Mouse (Mus musculus): Measurements from ENCODE around the gene Lrrc3. TPM values are rescaled to one million over a fixed set of nuclear protein-coding genes. Genes with fewer than 3 reads are reported as not detected.
A peak's percentile ranks its signal among the peaks of the same experiment; 100 is the strongest.

The Lrrc3 gene
- polyA plus RNA-seq, 1 experiment from 2014 or later = 2.4 TPM

DNA sequence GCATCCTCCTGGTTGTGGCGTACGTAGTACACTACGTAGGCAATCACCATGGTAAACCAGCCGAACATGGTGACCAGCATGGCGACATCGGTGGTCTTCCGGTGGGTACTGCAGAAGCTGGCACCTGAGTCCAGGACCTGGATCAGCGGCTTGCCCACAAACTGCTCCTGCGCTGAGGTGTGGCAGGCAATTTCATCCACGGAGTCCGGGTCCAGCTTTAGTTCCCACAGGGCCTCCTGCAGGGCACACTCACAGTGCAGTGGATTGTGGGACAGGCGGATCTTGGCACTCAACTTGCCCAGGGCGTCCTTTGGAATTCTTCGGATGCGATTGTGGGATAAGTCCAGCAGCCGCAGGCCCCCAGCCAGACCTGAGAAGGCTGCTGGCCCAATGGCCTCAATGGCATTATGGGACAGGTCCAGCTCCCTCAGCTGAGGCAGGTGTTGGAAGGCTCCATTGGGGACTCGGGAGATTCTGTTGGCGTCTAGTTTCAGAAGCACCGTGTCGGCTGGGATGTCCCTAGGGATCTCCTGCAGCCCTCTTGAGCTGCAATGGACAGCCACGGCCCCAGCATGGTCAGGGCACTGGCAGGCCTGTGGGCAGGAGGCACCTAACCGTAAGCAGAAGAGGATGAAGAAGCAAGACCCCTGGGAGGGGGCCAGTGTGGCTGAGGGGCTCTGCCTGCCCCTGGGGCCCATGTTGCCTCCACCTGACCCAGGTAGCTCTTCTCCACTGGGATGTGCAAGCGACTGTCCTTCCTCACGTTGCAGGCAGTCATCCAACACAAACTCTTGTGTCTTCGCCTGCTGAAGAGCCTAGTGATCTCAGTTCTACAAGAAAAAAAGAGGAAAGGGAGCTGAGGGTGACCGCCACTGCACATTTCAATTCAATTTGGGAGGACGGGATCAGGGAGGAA lies 1.2 kb downstream of the Lrrc3 start:
- DNase-seq (ENCODE audit: extremely low spot score, low spot score) = no peak
- Histone ChIP-seq H3K27ac (no peak overlapping the region), H3K27me3 (ENCODE audit: poor library complexity, severe bottlenecking) (peaks cover 18% of the 10 kb centered on the region), H3K4me1 (peaks cover 24% of the 10 kb centered on the region), H3K9me3 (no peaks in the 10 kb centered on the region), H3K4me3 (peak overlapping the region; percentile 73), H3K36me3 (replicated peaks) (no peaks in the 10 kb centered on the region)
- WGBS = 90% methylated on average over 27 of the region's 27 CpGs

DNA sequence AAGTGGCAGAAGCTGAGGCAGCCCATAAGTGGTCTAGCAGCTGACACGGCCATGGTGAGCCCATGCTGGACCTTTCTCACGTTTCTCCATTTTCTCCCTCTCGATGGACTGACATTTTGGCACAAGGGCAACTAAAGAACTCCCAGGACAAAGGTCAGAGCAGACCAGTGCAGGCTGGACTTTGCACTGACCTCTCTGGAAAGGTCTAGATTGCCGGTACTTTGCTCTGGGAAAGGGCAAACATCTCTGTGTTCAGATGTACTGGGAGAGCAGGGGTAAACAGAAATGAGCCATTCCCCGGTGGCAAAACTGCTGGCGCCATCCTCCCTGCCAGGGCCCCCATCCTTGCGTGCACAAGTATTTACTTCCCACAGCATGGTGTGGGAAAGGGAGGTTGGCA lies 2.2 kb downstream of the Lrrc3 start:
- WGBS = 86% methylated on average over 7 of the region's 7 CpGs
- no peaks in the 10 kb centered on the region for H3K9me3 ChIP-seq
- no peak for DNase-seq (ENCODE audit: extremely low spot score, low spot score)
- H3K27me3 ChIP-seq (ENCODE audit: poor library complexity, severe bottlenecking) = peaks cover 18% of the 10 kb centered on the region
- no peak overlapping the region for H3K4me3 ChIP-seq
- H3K36me3 ChIP-seq (replicated peaks) = no peaks in the 10 kb centered on the region
- no peak overlapping the region for H3K27ac ChIP-seq
- peaks cover 32% of the 10 kb centered on the region for H3K4me1 ChIP-seq

DNA sequence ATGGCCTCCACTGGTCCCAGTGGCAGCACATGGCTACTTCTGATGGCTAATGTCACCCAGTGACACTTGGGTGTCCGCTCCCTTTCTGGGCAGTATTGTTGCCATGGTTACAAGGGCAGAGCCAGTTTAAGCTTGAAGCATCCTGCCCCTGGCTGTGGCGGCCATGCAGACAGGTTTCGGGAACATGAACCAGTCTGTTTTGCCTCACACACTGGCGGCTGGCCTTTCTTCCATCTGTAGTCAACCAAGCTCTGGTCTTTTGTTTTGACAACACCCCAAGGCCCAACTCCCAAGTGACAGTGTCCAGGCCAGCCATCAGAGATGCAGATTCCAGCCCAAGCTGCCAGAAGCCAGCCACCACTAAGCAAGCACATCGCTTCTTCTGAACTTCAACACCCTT lies 6.8 kb downstream of the Lrrc3 start:
- 70% methylated on average over 5 of the region's 5 CpGs for WGBS
- no peaks in the 10 kb centered on the region for H3K9me3 ChIP-seq
- H3K27ac ChIP-seq = no peak overlapping the region
- H3K4me1 ChIP-seq = peaks cover 8% of the 10 kb centered on the region; the same call in 1 of the 2 replicates
- H3K27me3 ChIP-seq (ENCODE audit: poor library complexity, severe bottlenecking) = peaks cover 3% of the 10 kb centered on the region
- no peak for DNase-seq (ENCODE audit: extremely low spot score, low spot score)
- no peak overlapping the region for H3K4me3 ChIP-seq
- no peaks in the 10 kb centered on the region for H3K36me3 ChIP-seq (replicated peaks)

DNA sequence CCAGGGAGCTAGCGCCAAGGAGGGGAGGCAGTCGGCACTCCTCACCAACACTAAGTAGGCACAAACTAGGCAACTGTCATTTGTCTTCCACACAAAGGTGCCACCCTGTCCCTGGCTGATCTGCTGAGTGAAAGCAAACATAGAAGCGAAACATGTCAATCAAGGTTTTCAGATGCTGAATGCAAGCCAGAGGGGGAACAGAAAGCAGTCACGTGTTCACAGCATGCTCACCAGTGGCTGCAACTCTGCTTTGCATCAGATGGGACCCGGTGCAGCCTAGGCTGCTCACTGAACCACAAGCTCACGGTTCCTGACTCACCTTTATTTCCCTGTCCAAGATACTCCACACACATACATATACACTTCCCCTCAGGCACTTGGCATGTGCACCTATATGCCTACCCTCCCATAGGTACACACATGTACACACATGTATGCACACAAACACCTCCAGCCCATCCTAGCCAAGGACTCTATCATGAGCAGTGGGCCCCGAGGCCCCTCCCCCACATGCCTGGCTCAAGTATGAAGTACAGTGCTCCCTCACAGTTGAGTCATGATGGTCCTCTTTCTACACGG lies 11.3 kb downstream of the Lrrc3 start:
- Histone ChIP-seq H3K36me3 (replicated peaks) (no peaks in the 10 kb centered on the region), H3K4me3 (no peak overlapping the region), H3K4me1 (peaks cover 8% of the 10 kb centered on the region; the same call in 1 of the 2 replicates), H3K9me3 (peaks cover 6% of the 10 kb centered on the region; the same call in 1 of the 2 replicates), H3K27ac (no peak overlapping the region), H3K27me3 (ENCODE audit: poor library complexity, severe bottlenecking) (no peaks in the 10 kb centered on the region)
- no peak for DNase-seq (ENCODE audit: extremely low spot score, low spot score)
- WGBS = 87% methylated on average over 8 of the region's 8 CpGs

DNA sequence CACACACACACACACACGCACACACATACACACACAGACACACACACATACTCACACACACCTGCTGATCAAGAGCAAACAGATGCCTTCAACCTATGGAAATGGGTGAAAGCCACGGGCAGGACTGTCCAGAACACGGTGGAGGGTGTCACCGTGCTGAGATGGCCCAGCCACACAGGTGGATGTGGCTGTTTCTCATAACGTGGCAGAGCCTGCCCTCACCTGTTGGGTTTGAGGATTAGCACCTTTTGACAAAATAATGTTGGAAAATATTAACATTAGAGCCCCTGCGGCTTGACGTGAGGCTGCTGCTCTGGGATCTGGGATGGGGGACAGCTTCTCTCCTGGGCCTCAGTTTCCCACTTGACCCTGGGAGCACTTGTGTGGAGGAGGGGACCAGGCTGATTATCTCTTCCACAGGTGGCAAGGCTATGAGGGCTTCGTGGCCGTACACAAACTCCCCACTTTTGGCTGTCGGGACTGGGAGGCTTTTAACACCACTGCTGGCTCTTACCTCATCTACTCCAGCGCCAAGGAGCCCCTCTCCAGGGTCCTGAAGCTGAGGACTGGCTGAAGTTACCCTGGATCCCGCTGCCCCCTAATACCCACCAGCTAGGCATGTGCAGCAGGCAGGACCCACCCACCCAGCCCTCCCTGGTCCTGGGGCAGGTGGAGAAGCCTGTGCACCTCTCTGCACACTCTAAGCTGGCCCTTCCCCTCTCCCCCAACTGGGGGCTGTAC lies 16.2 kb downstream of the Lrrc3 start:
- Histone ChIP-seq H3K27me3 (ENCODE audit: poor library complexity, severe bottlenecking) (no peaks in the 10 kb centered on the region), H3K9me3 (peaks cover 6% of the 10 kb centered on the region; the same call in 1 of the 2 replicates), H3K4me1 (no peaks in the 10 kb centered on the region), H3K4me3 (no peak overlapping the region), H3K27ac (no peak overlapping the region), H3K36me3 (replicated peaks) (no peaks in the 10 kb centered on the region)
- WGBS = 61% methylated on average over 12 of the region's 12 CpGs
- DNase-seq (ENCODE audit: extremely low spot score, low spot score) = no peak

DNA sequence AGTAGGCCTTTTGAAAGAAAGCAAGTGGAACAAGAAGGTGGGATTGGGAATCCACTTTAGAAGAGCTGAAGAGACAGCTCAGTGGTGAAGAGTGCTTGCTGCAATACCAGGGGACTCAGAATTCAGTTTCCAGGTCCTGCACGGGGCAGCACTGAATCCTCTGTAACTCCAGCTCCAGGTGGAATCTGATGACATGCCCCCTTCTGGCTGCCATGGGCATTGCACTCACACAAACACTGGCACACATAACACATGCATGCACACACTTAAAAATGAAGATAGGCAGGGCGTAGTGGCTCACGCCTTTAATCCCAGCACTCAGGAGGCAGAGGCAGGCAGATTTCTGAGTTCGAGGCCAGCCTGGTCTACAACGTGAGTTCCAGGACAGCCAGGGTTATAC lies 19.8 kb downstream of the Lrrc3 start:
- Histone ChIP-seq H3K4me1 (no peaks in the 10 kb centered on the region), H3K27me3 (ENCODE audit: poor library complexity, severe bottlenecking) (no peaks in the 10 kb centered on the region), H3K9me3 (no peaks in the 10 kb centered on the region), H3K4me3 (no peak overlapping the region), H3K27ac (no peak overlapping the region), H3K36me3 (replicated peaks) (no peaks in the 10 kb centered on the region)
- 86% methylated on average over 5 of the region's 5 CpGs for WGBS
- no peak for DNase-seq (ENCODE audit: extremely low spot score, low spot score)

DNA sequence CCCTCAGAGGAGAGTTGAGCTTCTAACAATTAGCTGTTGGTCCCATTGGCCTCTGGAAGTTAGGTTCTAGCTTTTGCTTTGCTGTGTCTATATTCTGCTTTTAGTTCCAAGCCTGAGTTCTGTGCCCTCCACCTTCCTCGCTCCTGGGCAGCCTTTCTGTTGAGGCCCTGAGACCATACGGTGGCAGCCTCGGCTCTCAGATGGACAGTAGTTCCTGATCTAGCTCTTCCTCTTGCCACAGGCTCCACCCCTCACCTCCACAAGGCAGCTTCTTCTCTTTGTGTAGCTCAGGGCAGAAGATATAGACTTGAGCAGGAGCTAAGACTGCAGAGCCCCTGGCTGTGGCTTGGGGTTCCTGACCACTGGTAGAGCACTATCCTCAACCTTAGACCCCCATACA lies 22.0 kb downstream of the Lrrc3 start:
- H3K36me3 ChIP-seq (replicated peaks) = no peaks in the 10 kb centered on the region
- H3K27ac ChIP-seq = no peak overlapping the region
- peaks cover 5% of the 10 kb centered on the region; the same call in 1 of the 2 replicates for H3K4me1 ChIP-seq
- DNase-seq (ENCODE audit: extremely low spot score, low spot score) = no peak
- WGBS = 88% methylated on average over 3 of the region's 3 CpGs
- H3K27me3 ChIP-seq (ENCODE audit: poor library complexity, severe bottlenecking) = no peaks in the 10 kb centered on the region
- H3K9me3 ChIP-seq = no peaks in the 10 kb centered on the region
- H3K4me3 ChIP-seq = no peak overlapping the region

DNA sequence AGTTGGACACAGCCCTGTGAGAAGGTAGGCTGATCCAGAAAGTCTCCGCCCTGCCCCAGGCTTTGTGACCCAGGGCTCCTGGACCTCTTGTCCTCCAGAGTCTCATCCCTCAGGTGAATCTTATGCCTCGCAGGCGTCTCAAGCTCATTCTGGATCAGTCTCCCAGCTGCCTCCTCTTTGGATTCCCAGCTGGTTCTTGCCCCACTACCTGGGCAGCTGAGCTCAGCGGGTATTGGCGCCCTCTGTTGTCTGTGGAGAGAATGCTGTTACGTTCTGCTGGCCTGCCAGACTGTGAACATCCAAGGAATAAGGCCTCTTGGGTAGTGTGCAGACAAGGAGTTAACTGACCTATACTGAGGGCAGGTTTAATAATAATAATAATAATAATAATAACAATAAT lies 23.4 kb downstream of the Lrrc3 start:
- 64% methylated on average over 6 of the region's 6 CpGs for WGBS
- peaks cover 5% of the 10 kb centered on the region; the same call in 1 of the 2 replicates for H3K4me1 ChIP-seq
- H3K27me3 ChIP-seq (ENCODE audit: poor library complexity, severe bottlenecking) = no peaks in the 10 kb centered on the region
- H3K4me3 ChIP-seq = no peak overlapping the region
- DNase-seq (ENCODE audit: extremely low spot score, low spot score) = no peak
- H3K9me3 ChIP-seq = no peaks in the 10 kb centered on the region
- H3K36me3 ChIP-seq (replicated peaks) = no peaks in the 10 kb centered on the region
- H3K27ac ChIP-seq = no peak overlapping the region

DNA sequence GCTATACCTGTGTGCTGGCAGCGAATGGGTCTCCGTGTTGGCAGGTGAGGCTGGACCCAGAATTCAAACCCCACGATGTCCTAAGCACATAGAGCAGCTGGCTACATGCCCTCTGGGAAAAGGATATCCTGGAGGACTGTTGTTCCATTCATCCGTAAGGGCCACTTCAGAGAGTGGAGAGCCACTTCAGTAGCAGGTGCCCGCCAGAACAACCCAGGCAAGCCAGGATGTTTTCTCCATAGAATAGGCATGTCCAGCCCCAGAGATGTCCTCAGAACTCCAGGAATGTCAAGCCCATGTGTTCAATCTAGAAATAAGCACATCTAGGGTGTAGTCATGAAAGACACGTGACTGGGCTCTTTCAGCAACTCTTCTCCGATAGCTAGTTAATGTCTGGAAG lies 32.7 kb downstream of the Lrrc3 start:
- Histone ChIP-seq H3K27ac (no peak overlapping the region), H3K9me3 (no peaks in the 10 kb centered on the region), H3K4me1 (peaks cover 8% of the 10 kb centered on the region), H3K36me3 (replicated peaks) (no peaks in the 10 kb centered on the region), H3K4me3 (no peak overlapping the region), H3K27me3 (ENCODE audit: poor library complexity, severe bottlenecking) (no peaks in the 10 kb centered on the region)
- DNase-seq (ENCODE audit: extremely low spot score, low spot score) = no peak
- WGBS = 89% methylated on average over 7 of the region's 7 CpGs

DNA sequence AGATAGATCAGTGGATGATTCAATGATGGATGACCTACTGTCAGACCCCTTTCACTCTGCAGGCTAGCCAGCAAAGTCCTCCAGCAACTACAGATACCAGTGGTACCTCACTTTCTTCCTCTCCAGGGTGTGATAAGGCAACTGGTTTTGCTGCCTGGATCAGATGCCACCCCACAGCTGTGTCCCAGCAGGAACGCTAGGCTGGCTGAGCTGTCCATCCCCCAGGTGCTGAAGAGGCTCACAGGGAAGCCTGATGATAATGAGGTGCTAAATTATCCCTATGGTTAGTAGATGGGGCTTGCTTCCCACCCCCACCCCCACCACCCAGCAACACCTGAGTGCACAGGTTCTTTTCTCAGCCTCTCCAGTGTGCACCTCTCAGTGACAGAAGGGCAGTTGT lies 34.8 kb downstream of the Lrrc3 start:
- no peaks in the 10 kb centered on the region for H3K36me3 ChIP-seq (replicated peaks)
- H3K27ac ChIP-seq = no peak overlapping the region
- WGBS = 50% methylated on average over 1 of the region's 1 CpGs
- H3K4me1 ChIP-seq = peaks cover 20% of the 10 kb centered on the region
- DNase-seq (ENCODE audit: extremely low spot score, low spot score) = no peak
- H3K4me3 ChIP-seq = no peak overlapping the region
- no peaks in the 10 kb centered on the region for H3K9me3 ChIP-seq
- H3K27me3 ChIP-seq (ENCODE audit: poor library complexity, severe bottlenecking) = no peaks in the 10 kb centered on the region

DNA sequence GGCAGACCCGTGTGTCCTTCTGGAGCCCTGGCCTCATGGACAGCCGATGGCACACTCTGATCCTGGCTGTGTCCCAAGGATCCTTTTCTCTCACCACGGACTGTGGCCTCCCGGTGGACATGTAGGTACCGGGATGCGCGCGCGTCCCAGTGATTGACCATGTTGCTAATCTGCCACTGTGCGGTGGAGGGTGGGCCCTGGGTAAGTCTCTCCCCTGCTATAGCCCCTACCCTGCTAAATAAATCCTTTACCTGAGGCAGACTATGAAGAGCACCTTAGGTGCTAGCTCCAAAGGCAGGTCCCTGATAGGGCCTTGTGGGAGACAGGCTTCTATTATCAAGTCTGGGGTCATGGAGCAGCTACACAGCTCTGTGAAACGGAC lies 37.6 kb downstream of the Lrrc3 start:
- no peaks in the 10 kb centered on the region for H3K9me3 ChIP-seq
- no peaks in the 10 kb centered on the region for H3K27me3 ChIP-seq (ENCODE audit: poor library complexity, severe bottlenecking)
- H3K4me3 ChIP-seq = peak overlapping the region; percentile 46
- H3K4me1 ChIP-seq = peaks cover 20% of the 10 kb centered on the region
- peak overlapping the region; percentile 70 for H3K27ac ChIP-seq
- no peaks in the 10 kb centered on the region for H3K36me3 ChIP-seq (replicated peaks)
- DNase-seq (ENCODE audit: extremely low spot score, low spot score) = no peak
- 37% methylated on average over 11 of the region's 11 CpGs for WGBS

DNA sequence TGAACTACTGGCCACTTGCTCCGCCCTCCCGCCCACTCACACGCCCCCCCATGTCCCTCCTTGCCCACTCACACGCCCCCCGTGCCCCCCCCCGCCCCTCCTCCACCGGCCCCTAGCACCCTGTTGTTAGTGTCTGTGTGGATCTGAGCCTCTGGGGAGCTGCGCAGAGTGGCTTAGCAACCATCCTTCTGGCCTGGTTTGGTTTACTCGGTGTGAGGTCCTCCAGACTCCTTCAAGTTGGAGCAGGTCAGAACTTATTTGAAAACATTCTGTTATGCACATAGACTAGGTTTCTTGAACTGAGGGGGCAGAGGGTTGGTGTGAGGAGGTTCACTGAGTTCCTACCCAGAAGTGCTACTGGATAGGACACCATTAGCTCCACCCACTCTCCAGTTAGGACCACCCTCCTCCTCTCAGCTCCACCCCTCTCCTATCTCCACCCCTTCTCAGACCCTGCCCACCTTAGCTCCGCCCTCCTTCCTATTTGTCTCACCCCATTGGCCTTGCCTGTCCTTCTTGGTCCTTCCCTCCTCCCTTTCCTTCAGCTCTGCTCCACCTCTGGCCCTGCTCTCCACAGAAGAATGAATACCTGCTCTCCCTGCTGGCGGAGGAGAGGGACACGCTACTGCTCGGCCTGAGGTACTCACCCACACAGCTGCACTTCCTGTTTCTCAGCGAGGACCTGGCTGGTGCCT lies 38.1 kb downstream of the Lrrc3 start:
- Histone ChIP-seq H3K4me3 (peak overlapping the region; percentile 46), H3K27ac (peak overlapping the region; percentile 70), H3K9me3 (no peaks in the 10 kb centered on the region), H3K36me3 (replicated peaks) (no peaks in the 10 kb centered on the region), H3K27me3 (ENCODE audit: poor library complexity, severe bottlenecking) (no peaks in the 10 kb centered on the region), H3K4me1 (peaks cover 20% of the 10 kb centered on the region)
- DNase-seq (ENCODE audit: extremely low spot score, low spot score) = peak; percentile 57
- 45% methylated on average over 14 of the region's 14 CpGs for WGBS
